Mouse (Mus musculus): Measurements from ENCODE around the gene Ptgdr2. TPM values are rescaled to one million over a fixed set of nuclear protein-coding genes. Genes with fewer than 3 reads are reported as not detected.

Ptgdr2 gene
- polyA plus RNA-seq, 1 experiment from 2014 or later = not detected

DNA sequence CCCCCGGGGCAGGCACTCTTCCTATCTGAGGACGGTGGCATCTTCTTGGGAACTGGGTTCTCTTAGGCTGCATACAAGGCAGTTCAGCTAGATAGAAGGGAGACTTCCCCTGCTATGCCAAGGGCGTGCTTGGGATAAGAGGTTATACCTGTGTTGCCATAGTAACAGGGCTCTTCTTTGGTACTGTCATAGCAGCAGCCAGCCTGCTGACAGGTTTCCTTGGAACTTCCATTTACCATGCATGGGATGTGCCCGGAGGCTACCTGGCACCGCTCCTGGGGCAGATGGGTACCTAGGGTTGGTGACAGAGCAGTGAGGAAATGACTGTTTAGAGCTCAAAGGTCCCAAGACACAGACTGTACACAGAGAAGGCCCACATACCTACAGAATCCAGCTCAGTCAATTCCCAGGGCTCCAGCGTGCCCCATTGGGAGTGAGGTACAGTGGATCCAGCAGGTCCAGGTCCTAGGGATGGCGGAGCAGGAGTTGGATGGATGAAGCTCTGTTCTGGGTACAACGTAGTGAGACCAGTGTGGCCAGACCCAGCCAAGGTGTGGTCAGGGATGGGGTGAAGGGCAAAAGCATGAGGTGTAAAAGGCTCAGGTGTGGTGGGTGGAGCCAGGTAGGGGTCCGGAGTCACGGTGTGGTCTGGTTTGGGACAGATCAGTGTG is 18.5 kb upstream of the Ptgdr2 start:
- no peak overlapping the region for H3K27ac ChIP-seq (replicated peaks; ENCODE audit: low read depth, low read length)
- H3K4me2 ChIP-seq (ENCODE audit: low read depth, low read length) = no peak overlapping the region
- no peaks in the 10 kb centered on the region for H3K27me3 ChIP-seq (ENCODE audit: control insufficient read depth, insufficient read depth, low read length)
- H3K9ac ChIP-seq (replicated peaks; ENCODE audit: low read length) = no peak overlapping the region
- H3K9me3 ChIP-seq (replicated peaks; ENCODE audit: control insufficient read depth, low read length) = no peaks in the 10 kb centered on the region
- ATAC-seq (replicated peaks; ENCODE audit: insufficient number of reproducible peaks, low FRiP score, low TSS enrichment, low read depth) (0 out of 2 replicates have a peak, but pooled peaks have one; percentile 23), DNase-seq (ENCODE audit: low spot score) (no peak)
- H3K4me3 ChIP-seq (ENCODE audit: low read depth, low read length) = no peak overlapping the region
- 87% methylated on average over 10 of the region's 10 CpGs for WGBS
- no peaks in the 10 kb centered on the region for H3K36me3 ChIP-seq (replicated peaks; ENCODE audit: control insufficient read depth, insufficient read depth, low read depth, low read length)
- no peaks in the 10 kb centered on the region for H3K4me1 ChIP-seq (ENCODE audit: control insufficient read depth, insufficient read depth, low read length)

DNA sequence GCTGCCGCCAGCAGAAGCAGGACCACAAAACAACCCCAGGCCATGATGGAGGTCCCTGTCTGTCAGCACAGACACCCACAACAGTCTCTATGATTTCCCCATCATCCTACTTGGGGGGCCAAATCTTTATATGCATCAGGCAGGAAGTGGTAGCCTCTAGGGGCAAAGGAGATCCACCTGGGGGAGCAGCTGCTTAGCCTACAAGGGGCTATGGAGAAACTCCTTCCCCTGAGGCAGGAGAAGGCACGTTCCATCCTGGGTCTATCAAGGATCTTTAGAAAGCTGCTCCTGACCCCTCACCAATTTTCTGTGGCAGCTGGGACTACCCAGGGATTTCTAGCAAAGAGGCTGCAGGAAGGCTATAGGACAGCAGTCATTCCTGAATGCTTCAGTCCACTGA is 16.4 kb upstream of the Ptgdr2 start, which contains the start of gene Zp1:
Zp1 (minus strand) TSS at position 101 of the 400 bp plus-strand sequence.
- 63% methylated on average over 2 of the region's 2 CpGs for WGBS
- Histone ChIP-seq H3K4me1 (ENCODE audit: control insufficient read depth, insufficient read depth, low read length) (no peaks in the 10 kb centered on the region), H3K9me3 (replicated peaks; ENCODE audit: control insufficient read depth, low read length) (no peaks in the 10 kb centered on the region), H3K9ac (replicated peaks; ENCODE audit: low read length) (no peak within 1 kb of the TSS), H3K27ac (replicated peaks; ENCODE audit: low read depth, low read length) (no peak within 1 kb of the TSS), H3K4me3 (ENCODE audit: low read depth, low read length) (no peak within 1 kb of the TSS), H3K36me3 (replicated peaks; ENCODE audit: control insufficient read depth, insufficient read depth, low read depth, low read length) (no peaks in the 10 kb centered on the region), H3K4me2 (ENCODE audit: low read depth, low read length) (no peak within 1 kb of the TSS), H3K27me3 (ENCODE audit: control insufficient read depth, insufficient read depth, low read length) (no peaks in the 10 kb centered on the region)
- DNase-seq (ENCODE audit: low spot score) (no peak), ATAC-seq (replicated peaks; ENCODE audit: insufficient number of reproducible peaks, low FRiP score, low TSS enrichment, low read depth) (no peak)

DNA sequence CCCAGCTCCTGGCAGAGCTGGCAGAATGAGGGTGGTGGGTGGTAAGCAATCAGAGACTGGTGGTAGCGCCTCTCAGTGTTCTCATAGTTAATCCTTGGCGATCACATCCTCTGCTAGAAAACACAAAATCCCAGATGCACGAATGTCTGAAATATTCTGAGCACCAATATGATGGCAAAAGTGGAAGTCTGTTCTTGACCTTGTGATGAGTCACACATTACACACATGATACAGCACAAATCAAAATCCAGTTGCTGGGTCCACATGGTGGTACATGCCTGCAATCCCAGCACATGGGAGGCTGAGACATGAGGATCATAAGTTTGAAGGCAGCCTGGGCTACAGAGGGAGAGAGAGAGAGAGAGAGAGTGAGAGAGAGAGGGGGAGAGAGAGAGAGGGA is 15.9 kb upstream of the Ptgdr2 start:
- H3K4me2 ChIP-seq (ENCODE audit: low read depth, low read length) = no peak overlapping the region
- H3K27ac ChIP-seq (replicated peaks; ENCODE audit: low read depth, low read length) = no peak overlapping the region
- WGBS = 68% methylated on average over 3 of the region's 3 CpGs
- H3K27me3 ChIP-seq (ENCODE audit: control insufficient read depth, insufficient read depth, low read length) = no peaks in the 10 kb centered on the region
- DNase-seq (ENCODE audit: low spot score) (no peak), ATAC-seq (replicated peaks; ENCODE audit: insufficient number of reproducible peaks, low FRiP score, low TSS enrichment, low read depth) (no peak)
- no peaks in the 10 kb centered on the region for H3K36me3 ChIP-seq (replicated peaks; ENCODE audit: control insufficient read depth, insufficient read depth, low read depth, low read length)
- no peaks in the 10 kb centered on the region for H3K4me1 ChIP-seq (ENCODE audit: control insufficient read depth, insufficient read depth, low read length)
- no peak overlapping the region for H3K9ac ChIP-seq (replicated peaks; ENCODE audit: low read length)
- H3K4me3 ChIP-seq (ENCODE audit: low read depth, low read length) = no peak overlapping the region
- no peaks in the 10 kb centered on the region for H3K9me3 ChIP-seq (replicated peaks; ENCODE audit: control insufficient read depth, low read length)

DNA sequence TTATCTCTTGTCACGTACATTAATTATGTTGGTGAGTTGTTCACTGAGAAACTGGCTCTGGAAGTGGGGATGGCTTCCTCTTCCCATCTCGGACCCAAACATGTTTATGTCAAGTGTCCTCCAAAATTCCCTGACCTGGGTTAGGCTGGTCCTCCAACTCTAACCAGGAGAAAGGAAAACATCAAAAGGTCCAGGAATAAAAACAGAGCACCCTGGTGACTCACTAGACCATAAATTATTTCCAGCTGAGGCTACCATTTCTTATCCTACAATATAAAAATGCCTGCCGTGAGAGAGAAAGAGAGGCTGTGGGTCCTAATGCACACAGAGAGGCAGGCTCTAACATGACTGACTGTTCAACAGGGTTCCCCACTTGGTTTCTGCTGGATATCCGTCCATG is 12.7 kb upstream of the Ptgdr2 start:
- Histone ChIP-seq H3K4me1 (ENCODE audit: control insufficient read depth, insufficient read depth, low read length) (no peaks in the 10 kb centered on the region), H3K9me3 (replicated peaks; ENCODE audit: control insufficient read depth, low read length) (no peaks in the 10 kb centered on the region), H3K9ac (replicated peaks; ENCODE audit: low read length) (no peak overlapping the region), H3K27ac (replicated peaks; ENCODE audit: low read depth, low read length) (no peak overlapping the region), H3K36me3 (replicated peaks; ENCODE audit: control insufficient read depth, insufficient read depth, low read depth, low read length) (no peaks in the 10 kb centered on the region), H3K4me3 (ENCODE audit: low read depth, low read length) (no peak overlapping the region), H3K4me2 (ENCODE audit: low read depth, low read length) (no peak overlapping the region), H3K27me3 (ENCODE audit: control insufficient read depth, insufficient read depth, low read length) (no peaks in the 10 kb centered on the region)
- ATAC-seq (replicated peaks; ENCODE audit: insufficient number of reproducible peaks, low FRiP score, low TSS enrichment, low read depth) = no peak
- 43% methylated on average over 4 of the region's 4 CpGs for WGBS
- DNase-seq (ENCODE audit: low spot score) = no peak

DNA sequence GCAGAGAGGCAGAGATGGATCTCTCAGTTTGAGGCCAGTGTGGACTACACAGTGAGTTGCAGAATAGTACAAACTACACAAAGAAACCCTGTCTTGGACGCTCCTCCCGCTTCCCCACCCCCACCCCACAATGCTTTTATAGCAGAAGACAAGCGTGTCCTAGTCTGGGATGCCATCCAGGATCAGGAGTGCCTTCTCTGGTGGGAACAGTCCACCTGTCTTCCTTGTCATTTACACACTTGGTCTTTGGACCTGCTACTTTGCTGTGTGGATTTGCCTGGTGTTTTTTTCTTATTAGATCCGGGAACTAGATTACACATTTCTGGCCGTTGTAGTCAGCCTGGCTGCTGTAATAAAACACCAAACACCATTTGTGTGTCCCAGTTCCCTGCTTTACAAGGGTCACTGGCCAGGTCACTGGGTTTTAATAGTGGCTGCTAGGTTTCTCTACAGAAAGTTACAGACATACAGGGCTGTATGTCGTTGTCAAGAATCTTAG is 10.8 kb upstream of the Ptgdr2 start:
- no peaks in the 10 kb centered on the region for H3K9me3 ChIP-seq (replicated peaks; ENCODE audit: control insufficient read depth, low read length)
- H3K4me1 ChIP-seq (ENCODE audit: control insufficient read depth, insufficient read depth, low read length) = no peaks in the 10 kb centered on the region
- H3K9ac ChIP-seq (replicated peaks; ENCODE audit: low read length) = no peak overlapping the region
- no peak for DNase-seq (ENCODE audit: low spot score)
- H3K4me3 ChIP-seq (ENCODE audit: low read depth, low read length) = no peak overlapping the region
- WGBS = 33% methylated on average over 6 of the region's 6 CpGs
- no peak overlapping the region for H3K27ac ChIP-seq (replicated peaks; ENCODE audit: low read depth, low read length)
- no peak overlapping the region for H3K4me2 ChIP-seq (ENCODE audit: low read depth, low read length)
- no peaks in the 10 kb centered on the region for H3K36me3 ChIP-seq (replicated peaks; ENCODE audit: control insufficient read depth, insufficient read depth, low read depth, low read length)
- H3K27me3 ChIP-seq (ENCODE audit: control insufficient read depth, insufficient read depth, low read length) = no peaks in the 10 kb centered on the region
- no peak for ATAC-seq (replicated peaks; ENCODE audit: insufficient number of reproducible peaks, low FRiP score, low TSS enrichment, low read depth)

DNA sequence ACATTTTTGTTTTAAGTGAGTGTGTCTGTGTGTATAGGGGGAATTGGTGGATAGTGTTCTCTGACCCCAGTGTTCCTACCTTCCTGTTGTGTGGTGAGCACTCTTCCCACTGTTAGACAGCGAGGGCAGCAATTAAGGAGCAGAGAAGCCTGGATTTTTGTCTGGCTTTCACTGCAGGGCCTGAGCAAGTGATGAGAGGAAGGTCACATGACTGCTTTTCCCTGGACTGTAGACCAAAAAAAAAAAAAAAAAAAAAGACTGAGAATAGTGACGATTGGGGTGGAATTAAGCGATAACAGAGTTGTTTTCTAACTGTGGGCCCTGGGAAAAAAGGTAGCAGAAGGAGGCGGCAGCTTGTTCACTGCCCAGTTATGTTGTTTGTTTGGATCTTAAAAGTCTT is 10.3 kb upstream of the Ptgdr2 start:
- no peak overlapping the region for H3K27ac ChIP-seq (replicated peaks; ENCODE audit: low read depth, low read length)
- H3K9ac ChIP-seq (replicated peaks; ENCODE audit: low read length) = no peak overlapping the region
- H3K4me3 ChIP-seq (ENCODE audit: low read depth, low read length) = no peak overlapping the region
- H3K27me3 ChIP-seq (ENCODE audit: control insufficient read depth, insufficient read depth, low read length) = no peaks in the 10 kb centered on the region
- ATAC-seq (replicated peaks; ENCODE audit: insufficient number of reproducible peaks, low FRiP score, low TSS enrichment, low read depth) (no peak), DNase-seq (ENCODE audit: low spot score) (no peak)
- H3K4me2 ChIP-seq (ENCODE audit: low read depth, low read length) = no peak overlapping the region
- H3K36me3 ChIP-seq (replicated peaks; ENCODE audit: control insufficient read depth, insufficient read depth, low read depth, low read length) = no peaks in the 10 kb centered on the region
- no peaks in the 10 kb centered on the region for H3K4me1 ChIP-seq (ENCODE audit: control insufficient read depth, insufficient read depth, low read length)
- no peaks in the 10 kb centered on the region for H3K9me3 ChIP-seq (replicated peaks; ENCODE audit: control insufficient read depth, low read length)
- 50% methylated on average over 4 of the region's 4 CpGs for WGBS

DNA sequence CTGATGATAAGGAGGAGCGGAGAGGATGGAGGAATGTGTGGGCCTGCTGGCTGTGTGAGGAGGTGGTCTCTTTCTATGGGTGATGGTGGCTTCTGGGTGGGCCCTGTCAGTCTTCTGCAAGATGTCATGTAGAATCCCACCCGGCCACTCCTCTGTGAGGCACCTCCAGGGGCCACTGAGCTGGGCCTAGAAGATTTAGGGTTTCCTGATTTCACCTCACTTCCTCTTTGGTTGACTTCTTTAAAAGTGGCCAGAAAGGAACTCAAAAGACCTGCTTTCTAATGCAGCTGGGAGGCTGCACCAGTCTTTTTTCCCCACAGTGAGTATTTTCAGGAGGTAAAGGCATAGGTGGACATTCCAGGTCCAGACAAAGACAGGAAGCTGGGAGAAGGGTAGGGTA is 6.3 kb upstream of the Ptgdr2 start:
- Histone ChIP-seq H3K36me3 (replicated peaks; ENCODE audit: control insufficient read depth, insufficient read depth, low read depth, low read length) (no peaks in the 10 kb centered on the region), H3K9me3 (replicated peaks; ENCODE audit: control insufficient read depth, low read length) (no peaks in the 10 kb centered on the region), H3K4me3 (ENCODE audit: low read depth, low read length) (no peak overlapping the region), H3K4me2 (ENCODE audit: low read depth, low read length) (no peak overlapping the region), H3K27me3 (ENCODE audit: control insufficient read depth, insufficient read depth, low read length) (no peaks in the 10 kb centered on the region), H3K9ac (replicated peaks; ENCODE audit: low read length) (no peak overlapping the region), H3K4me1 (ENCODE audit: control insufficient read depth, insufficient read depth, low read length) (no peaks in the 10 kb centered on the region), H3K27ac (replicated peaks; ENCODE audit: low read depth, low read length) (no peak overlapping the region)
- no peak for ATAC-seq (replicated peaks; ENCODE audit: insufficient number of reproducible peaks, low FRiP score, low TSS enrichment, low read depth)
- no peak for DNase-seq (ENCODE audit: low spot score)
- 77% methylated on average over 2 of the region's 2 CpGs for WGBS

DNA sequence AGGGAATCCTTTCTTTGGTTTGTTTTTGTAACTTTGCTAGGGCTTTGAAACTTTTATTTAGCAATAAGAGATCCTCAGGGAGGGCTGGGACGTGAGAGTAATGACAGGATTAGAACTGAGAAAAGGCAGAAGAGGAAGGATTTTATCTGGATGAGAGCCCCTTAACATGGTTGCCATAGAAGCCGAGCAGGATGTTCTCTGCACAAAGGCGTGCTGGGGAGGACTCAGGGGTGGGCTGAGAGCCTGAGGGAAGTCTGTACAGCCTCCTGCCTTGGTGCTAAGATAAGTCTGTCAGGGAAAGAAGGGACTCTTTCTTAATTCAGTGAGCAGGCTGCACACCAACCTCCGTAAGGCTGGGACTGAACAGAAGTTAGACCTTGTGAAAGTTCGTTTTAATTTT is 1.9 kb upstream of the Ptgdr2 start:
- H3K9ac ChIP-seq (replicated peaks; ENCODE audit: low read length) = no peak overlapping the region
- no peaks in the 10 kb centered on the region for H3K4me1 ChIP-seq (ENCODE audit: control insufficient read depth, insufficient read depth, low read length)
- ATAC-seq (replicated peaks; ENCODE audit: insufficient number of reproducible peaks, low FRiP score, low TSS enrichment, low read depth) (no peak), DNase-seq (ENCODE audit: low spot score) (no peak)
- 39% methylated on average over 5 of the region's 5 CpGs for WGBS
- H3K36me3 ChIP-seq (replicated peaks; ENCODE audit: control insufficient read depth, insufficient read depth, low read depth, low read length) = no peaks in the 10 kb centered on the region
- no peak overlapping the region for H3K4me2 ChIP-seq (ENCODE audit: low read depth, low read length)
- no peak overlapping the region for H3K27ac ChIP-seq (replicated peaks; ENCODE audit: low read depth, low read length)
- H3K9me3 ChIP-seq (replicated peaks; ENCODE audit: control insufficient read depth, low read length) = no peaks in the 10 kb centered on the region
- H3K27me3 ChIP-seq (ENCODE audit: control insufficient read depth, insufficient read depth, low read length) = no peaks in the 10 kb centered on the region
- H3K4me3 ChIP-seq (ENCODE audit: low read depth, low read length) = no peak overlapping the region
